Mouse (Mus musculus): ENCODE measurements around the gene Sf3a3.

- no peak for TF ChIP-seq ZNF384 (IDR thresholded peaks at IDR 0.05; ENCODE audit: low read depth, low read length)
- TF ChIP-seq CHD2 (IDR thresholded peaks at IDR 0.05; ENCODE audit: low read depth, low read length): no peak
Measured at GRCm38 (mm10) chr4:124685897-124686402, 28.6 kb upstream of the Sf3a3 start.

Measured in ES-E14 (cell line).